Mouse (Mus musculus) thymus, postnatal 25 days (tissue): Measurements from ENCODE around the gene Racgap1.
A peak's percentile ranks its signal among the peaks of the same experiment; 100 is the strongest.

ENCODE experiments used
- DNase-seq: peaks from one replicate; pipeline ENCODE4 v3.0.0; 2022

Gene Racgap1

GRCm38 (mm10) chr15:99614273-99614672, 37.2 kb downstream of the Racgap1 start:
- DNase-seq = no peak

DNA sequence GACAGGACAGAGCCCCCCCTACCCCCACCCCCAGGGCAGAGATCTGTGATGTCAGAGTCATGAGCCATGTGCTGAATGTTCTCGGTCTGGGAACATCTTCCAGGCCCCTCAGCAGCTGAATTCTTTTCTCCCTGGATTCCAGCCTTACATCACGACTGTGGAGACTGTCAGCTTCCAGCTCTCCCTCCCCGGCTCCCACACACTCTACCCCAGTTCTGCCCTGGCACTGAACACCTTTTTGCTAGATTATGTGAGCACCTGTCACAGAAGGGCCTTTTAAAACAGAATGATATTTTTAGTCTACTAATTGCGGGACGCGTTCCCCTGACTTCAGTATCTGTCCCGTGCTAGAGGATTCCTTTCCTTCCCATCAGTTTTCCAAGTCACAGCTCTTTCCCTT, 39.9 kb downstream of the Racgap1 start:
- no peak for DNase-seq

- no peak for DNase-seq
Measured at GRCm38 (mm10) chr15:99608382-99609125, 42.9 kb downstream of the Racgap1 start.

DNA sequence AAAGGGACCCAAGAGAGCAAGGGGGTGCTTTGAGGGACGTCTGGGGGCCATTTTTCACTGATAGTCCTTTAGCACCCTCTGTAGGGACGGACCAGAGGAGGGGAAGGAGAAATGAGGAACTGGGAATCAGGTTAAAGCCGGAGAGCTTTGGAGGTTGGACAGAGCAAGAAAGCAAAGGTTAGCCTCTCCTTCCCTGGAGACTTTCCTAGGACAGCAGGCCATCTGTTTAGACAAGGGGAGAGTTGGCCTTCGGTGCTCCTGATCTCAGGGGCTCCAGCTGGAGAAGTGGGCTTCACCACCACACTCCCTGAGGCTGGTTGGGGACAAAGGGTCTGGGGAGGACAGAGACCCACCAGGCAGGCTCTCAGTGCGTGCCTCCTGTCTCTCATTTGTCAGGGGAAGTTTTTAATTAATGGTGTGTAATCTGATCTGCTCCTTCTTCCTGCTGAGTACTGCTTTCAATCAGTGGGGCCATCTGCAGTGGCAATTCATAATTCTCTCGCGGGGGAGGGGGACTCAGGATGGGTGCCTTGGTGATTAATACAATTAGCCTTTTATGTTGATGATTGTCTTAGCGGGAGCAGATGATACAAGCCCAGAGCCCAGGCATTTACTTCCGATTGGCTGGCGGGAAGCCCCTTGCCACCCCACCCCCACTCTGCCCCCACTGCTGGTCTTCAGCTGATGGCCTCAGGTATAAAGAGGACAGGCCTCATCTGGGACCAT, 43.9 kb downstream of the Racgap1 start:
- DNase-seq = no peak

DNA sequence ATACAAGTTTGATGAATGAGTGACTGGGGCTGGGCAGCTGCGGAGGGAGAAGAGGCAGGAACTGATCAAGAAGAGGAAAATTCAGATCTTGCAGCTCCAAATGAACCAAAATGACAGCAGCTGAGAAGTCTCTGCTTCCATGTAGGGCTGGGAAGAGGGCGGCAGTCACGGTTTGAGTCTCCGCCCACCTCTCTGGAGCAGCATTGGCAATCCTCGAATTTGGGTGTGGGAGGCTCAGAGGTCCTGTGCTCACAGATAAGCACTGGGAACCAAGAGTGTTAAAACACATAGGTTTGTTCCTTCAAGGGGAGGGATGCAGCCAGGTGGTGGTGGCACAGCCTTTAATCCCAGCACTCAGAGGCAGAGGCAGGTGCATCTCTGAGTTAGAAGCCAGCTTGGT, 44.9 kb downstream of the Racgap1 start:
- no peak for DNase-seq

DNA sequence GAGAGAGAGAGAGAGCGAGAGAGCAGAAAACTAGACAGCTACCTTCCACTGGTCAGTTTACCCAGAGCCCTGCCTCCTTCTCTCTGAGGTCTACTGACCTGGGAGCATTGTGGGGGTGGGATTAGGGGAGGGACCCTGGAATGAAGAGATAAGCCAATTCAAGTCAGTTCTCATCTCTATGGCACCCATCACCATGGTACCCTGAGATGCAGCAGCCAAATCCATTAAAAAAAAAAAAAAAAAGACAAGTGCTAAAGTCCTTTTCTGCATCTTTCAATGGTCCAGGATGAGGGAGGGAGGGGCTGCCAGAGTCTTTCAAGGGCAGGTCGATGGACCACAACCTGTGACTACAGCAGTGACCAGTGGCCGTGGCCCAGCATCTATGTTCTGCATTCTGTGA, 45.9 kb downstream of the Racgap1 start:
- no peak for DNase-seq

- no peak for DNase-seq
Measured at GRCm38 (mm10) chr15:99603216-99603615, 48.2 kb downstream of the Racgap1 start.

DNA sequence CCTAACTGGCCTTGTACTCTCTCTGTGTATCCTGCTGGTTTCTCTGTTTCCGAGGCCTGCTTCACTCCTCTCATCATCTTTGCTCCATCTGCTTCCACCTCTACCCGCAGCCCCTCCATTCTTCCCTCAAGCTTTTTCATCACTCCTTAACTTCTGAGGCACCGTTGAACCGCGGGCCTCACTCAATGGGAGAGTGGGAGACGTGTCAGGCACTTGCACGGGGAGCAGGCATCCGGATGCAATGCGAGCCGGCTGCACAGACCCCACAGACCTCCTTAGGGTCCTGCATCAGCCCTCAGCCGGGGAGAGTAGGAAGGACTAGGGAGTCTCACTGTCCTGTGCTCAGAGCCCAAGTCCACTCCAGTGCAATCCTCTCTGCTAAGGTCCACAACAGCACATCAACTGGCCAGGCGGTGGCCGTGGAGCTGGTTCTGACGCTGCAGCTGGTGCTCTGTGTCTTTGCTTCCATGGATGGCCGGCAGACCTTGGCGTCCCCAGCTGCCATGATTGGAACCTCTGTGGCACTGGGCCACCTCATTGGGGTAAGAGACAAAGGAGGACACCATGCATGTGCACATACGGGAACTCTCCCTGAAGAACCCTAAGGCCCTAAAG, 49.1 kb downstream of the Racgap1 start:
- DNase-seq = no peak

DNA sequence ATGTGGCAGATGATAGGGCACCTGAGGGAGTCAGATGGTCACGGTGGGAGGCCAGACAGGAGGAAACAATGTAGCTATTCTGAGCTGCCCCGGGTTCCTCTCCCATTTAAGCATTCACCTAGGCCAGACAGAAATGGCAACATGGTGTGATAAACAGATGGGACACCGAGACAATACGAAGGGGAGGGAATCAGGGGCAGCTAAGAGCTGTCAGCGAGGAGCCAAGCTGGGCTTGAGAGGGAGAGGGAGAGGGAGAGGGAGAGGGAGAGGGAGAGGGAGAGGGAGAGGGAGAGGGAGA, 49.7 kb downstream of the Racgap1 start:
- no peak for DNase-seq

DNA sequence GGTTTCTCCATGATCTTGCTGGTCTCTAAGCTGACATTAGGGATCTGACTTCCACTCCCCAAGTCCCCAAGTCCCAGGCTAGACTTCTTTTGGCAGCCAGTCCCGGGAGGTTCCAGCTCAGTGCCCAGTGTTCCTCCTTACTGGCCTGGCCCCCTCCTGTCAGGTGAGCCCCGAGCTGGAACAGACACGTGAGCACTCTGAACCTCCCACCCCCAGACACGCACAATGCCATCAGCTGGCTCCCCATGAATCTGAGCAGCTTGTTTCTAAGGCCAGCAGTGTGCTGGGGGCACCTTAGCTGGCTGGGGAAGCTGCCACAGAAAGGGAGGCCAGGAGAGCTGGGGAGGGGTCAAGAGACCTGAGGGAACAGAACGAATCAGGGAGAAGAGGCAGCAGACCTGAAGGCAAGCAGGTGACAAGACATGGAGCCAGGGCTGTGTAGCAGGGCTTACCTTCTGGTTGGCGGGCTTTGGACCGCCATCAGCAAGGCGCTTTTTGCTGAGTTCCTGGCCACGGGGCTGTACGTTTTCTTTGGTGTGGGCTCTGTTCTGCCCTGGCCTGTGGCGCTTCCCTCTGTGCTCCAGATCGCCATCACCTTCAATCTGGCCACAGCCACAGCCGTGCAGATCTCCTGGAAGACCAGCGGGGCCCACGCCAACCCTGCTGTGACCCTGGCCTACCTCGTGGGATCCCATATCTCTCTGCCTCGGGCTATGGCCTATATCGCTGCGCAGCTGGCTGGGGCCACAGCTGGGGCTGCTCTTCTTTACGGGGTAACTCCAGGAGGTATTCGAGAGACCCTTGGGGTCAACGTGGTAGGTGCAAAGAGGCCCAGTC, 50.3 kb downstream of the Racgap1 start, which contains the start of gene Aqp6:
Gene Aqp6 (plus strand): TSS at position 415 of the 837 bp plus-strand sequence.
- no peak for DNase-seq

DNA sequence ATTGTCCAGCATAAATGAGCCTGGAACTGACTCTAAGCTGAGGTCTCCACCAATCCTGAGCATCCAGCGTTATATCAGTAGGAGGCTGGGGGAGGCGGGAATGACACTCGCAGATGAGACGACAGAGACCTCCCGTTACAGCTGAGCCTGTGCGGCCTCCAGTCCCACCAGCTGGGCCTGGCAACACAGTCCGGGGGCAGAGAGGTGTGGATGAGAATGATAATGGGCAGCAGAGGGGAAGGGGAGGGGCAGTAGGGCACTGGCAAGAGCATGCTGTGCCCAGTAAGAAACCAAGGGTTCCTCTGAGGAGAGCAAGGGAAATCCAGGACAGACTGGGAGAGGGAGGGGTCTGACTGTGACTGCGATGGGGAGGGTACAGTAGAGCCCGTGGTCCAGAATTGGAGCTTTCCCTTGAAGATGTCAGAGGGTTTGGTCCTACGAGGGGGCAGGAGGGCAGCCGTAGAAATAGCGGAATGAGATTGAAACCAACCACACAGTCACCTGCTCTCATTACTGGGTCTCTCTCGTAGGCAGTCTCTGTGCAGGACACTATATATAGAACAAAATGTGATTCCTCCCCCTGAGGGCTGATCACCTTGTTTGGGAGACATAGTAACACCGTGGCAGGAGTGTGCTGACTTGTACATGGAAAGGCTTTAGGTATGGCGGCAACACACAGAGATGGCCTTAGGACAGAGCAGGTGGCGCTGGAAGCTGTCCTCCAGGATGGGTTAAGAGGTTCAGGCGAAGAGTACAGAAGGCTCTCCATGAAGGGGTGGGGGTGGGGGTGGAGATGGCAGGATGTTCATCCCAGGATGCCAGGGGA, 52.0 kb downstream of the Racgap1 start:
- DNase-seq = no peak

DNA sequence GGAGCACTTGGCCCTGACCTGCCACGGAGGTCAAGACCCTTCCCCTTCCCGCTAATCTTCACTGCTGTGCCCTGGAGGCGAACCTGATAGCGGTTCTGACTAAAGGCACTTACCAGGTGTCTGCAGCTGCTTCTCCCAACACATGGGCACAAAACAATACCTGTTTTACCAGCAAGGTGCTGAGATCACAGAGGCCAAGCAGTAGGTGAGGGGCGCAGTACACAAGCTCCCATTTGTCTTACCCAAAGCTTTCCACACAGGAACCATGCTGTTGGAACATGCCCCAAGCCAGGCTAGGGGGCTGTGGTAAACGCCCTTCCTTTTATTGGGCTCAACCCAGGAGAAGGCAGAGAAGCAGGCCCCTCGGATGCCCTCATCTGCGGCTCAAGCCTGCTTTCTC, 53.9 kb downstream of the Racgap1 start:
- DNase-seq = no peak

DNA sequence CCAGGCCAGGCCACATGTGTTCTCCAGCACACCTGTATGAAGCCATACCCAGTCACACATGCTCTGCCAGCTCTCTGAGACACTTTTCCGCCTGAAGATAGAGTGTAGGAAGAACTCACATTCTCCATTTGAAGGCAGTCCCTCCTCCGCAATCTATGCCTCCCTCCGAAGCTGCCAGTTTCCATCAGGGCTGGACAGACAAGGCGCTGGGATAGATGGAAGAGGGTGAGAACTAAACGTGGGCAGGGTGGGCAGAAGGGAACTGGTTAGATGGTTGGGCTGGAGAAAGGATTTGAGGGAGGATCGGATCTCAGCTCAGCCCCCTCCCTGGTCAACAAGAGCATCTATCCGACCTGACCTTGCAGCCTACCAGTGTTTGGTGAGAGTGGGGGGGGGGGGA, 54.6 kb downstream of the Racgap1 start:
- no peak for DNase-seq

- peak; percentile 73 for DNase-seq
Measured at GRCm38 (mm10) chr15:99596056-99596687, 55.3 kb downstream of the Racgap1 start.

GRCm38 (mm10) chr15:99594951-99595350, 56.5 kb downstream of the Racgap1 start:
- no peak for DNase-seq

- DNase-seq = no peak
Measured at GRCm38 (mm10) chr15:99592877-99593276, 58.6 kb downstream of the Racgap1 start.

DNA sequence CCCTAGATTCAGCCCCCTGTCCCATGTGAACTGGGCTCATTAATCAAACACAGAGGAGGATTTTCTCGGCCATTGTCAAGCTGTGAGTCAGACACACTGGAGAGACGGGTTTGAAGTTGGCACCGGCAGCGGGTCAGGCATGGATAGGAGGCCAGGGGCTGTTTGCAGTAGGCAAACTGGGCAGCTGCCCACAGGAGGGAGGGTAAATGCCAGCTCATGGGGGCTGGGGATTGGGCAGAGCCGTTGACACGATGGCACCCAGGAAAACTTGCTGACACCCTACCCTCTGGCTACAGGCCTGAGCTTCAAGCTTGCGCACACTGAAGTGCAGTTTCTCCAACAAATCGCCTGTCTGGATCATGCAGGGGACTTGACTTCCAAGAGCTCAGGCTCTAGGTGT, 59.3 kb downstream of the Racgap1 start:
- no peak for DNase-seq

DNA sequence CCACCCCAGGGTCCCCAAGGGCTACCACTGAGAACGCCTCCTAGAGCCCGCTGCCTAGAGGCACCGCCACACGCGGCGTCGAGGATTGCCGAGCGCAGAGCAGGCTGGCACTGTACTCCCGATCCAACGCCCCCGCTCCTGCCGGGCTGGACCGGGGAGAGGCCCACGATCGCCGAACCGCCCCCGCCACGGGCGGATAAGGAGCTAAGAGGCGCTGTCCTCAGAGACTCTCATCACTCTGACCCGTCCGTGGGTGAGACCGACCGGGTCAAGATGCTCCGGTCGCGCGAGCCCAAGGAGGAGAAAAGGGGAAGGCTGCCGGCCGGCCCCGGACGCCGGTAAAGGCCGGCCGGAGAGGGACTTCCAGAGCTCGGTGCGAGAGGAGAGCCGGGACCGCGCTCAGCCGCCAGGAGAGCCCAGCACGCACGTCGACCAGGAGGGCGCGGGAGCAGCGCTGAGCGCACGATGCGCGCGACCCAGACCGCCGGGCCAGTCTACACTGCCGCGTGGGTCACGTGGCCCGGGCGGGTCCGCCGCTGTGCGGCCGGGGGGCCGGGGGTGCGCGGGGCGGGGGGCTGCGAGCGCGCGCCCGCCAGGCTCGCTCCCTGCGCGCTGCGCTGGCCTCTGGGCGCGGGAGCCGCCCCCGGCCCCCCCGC, 60.9 kb downstream of the Racgap1 start, which contains the start of gene Aqp5:
Gene Aqp5 (plus strand): TSS at position 354 of the 656 bp plus-strand sequence.
- no peak for DNase-seq

DNA sequence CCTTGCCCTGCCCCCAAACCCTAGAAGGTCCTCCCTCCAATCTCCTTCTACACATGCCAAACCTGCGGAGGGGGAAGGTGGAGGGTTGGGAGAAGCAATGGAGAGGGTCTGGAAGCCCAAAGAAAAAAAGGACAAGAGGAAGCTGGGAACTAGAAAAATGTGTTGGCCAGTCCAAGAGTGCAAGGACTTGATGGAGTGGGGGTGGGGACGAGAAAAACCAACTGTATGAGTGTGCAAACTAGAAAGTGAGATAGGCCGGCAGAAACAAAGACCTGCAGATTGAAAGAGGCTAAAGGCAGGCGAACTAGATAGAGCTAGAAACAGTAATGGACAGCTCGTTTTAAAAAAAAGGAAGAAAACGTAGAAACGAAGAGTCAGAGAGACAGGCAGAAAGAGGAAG, 61.8 kb downstream of the Racgap1 start:
- no peak for DNase-seq

- no peak for DNase-seq
Measured at GRCm38 (mm10) chr15:99589237-99589636, 62.2 kb downstream of the Racgap1 start.

- no peak for DNase-seq
Measured at GRCm38 (mm10) chr15:99586525-99586924, 64.9 kb downstream of the Racgap1 start.
